Mouse (Mus musculus) cortical plate, adult 2 months (tissue): ENCODE measurements around the gene 9530053A07Rik.
A peak's percentile ranks its signal among the peaks of the same experiment; 100 is the strongest.

ENCODE experiments used
- CTCF ChIP-seq: fragments of 200-500 bp; IDR thresholded peaks from 2 replicates; pipeline ENCODE4 v1.5.1; 2011; ENCODE audit warnings: mild to moderate bottlenecking, control low read depth, low read length; ENCODE audit not compliant: insufficient read depth; ENCODE audit errors: extremely low read depth
- POLR2A ChIP-seq: fragments of 200-500 bp; IDR thresholded peaks from 2 replicates; pipeline ENCODE4 v1.6.1; 2011; ENCODE audit warnings: mild to moderate bottlenecking, low read length, control low read depth; ENCODE audit not compliant: insufficient read depth; ENCODE audit errors: extremely low read depth

DNA sequence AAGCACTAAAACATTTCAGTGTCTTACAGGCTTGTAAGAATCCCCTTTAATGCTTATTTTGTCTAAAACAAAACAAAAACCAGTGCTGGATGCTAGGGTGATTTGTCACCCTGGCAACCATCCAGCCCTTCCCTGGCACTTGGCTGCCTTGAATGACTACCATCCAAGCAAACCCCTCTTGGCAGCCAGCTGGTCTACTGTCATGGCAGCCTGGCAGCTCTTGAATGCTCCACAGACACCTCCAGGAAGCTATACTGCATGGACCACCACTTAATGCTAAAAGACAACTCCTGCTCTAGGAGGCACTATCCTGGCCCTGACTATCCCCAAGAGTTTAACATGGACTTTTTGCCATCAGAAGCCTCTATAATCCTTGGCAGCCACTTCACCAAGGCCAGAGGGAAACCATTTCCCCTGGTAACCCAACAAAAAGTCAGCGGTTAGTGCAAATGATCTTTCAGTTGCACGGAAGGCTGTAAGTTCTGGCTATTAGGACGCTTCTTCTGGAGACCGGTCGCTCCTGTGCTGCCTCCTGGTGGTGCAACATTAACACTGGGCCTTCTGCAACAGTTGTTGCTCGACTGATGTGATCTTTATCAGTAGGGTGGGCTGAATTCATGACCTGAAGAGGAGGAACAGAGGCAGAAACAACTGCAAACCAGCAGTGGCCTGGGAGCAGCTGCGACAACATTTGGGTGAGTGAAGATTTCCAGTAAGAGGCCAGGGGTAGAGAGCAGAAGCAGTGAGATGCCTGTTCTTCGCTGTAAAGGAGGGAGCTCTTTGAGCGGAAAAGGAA is 39.3 kb downstream of the 9530053A07Rik start:
- no peak for TF ChIP-seq POLR2A
- TF ChIP-seq CTCF, result peak; percentile 57
